Mouse (Mus musculus) limb, embryonic 14.5 days (tissue): Measurements from ENCODE around the gene Daw1. TPM values are rescaled to one million over a fixed set of nuclear protein-coding genes. Genes with fewer than 3 reads are reported as not detected.

Experiments used
- ATAC-seq: fragments of 200-750 bp; cut with Nextera tagmentation; 2 replicates; pipeline ENCODE4 v1.8.0; 2017; ENCODE audit warnings: low read depth, moderate number of reproducible peaks, moderate TSS enrichment; ENCODE audit not compliant: low FRiP score
- DNase-seq: peaks from one replicate; pipeline ENCODE4 v3.0.0-alpha.2; 2015; ENCODE audit warnings: low spot score
- H3K27ac ChIP-seq: fragments of 300-500 bp; sonication (generic); replicated peaks from 2 replicates; pipeline ENCODE4 v1.5.1; 2014; ENCODE audit warnings: low read depth, mild to moderate bottlenecking, low read length, moderate library complexity, mixed read lengths
- H3K27me3 ChIP-seq: fragments of 300-500 bp; sonication (generic); 2 replicates; pipeline ENCODE4 v1.6.1; 2014; ENCODE audit warnings: low read length, mixed read lengths; ENCODE audit not compliant: control insufficient read depth, insufficient read depth
- H3K36me3 ChIP-seq: fragments of 300-500 bp; sonication (generic); 2 replicates; pipeline ENCODE4 v1.6.1; 2014; ENCODE audit warnings: mild to moderate bottlenecking, low read length, moderate library complexity, mixed read lengths; ENCODE audit not compliant: control insufficient read depth, insufficient read depth
- H3K4me1 ChIP-seq: fragments of 300-500 bp; sonication (generic); 2 replicates; pipeline ENCODE4 v1.6.1; 2014; ENCODE audit warnings: antibody characterized with exemption, low read length, mixed read lengths; ENCODE audit not compliant: control insufficient read depth, insufficient read depth
- H3K4me2 ChIP-seq: fragments of 300-500 bp; sonication (generic); replicated peaks from 2 replicates; pipeline ENCODE4 v1.6.1; 2014; ENCODE audit warnings: low read depth, mild to moderate bottlenecking, low read length, moderate library complexity; ENCODE audit not compliant: severe bottlenecking
- H3K4me3 ChIP-seq: fragments of 300-500 bp; sonication (generic); replicated peaks from 2 replicates; pipeline ENCODE4 v1.5.1; 2014; ENCODE audit warnings: low read length
- H3K9ac ChIP-seq: fragments of 300-500 bp; sonication (generic); 2 replicates; pipeline ENCODE4 v1.6.1; 2014; ENCODE audit warnings: mild to moderate bottlenecking, low read depth, low read length, moderate library complexity; ENCODE audit not compliant: severe bottlenecking
- H3K9me3 ChIP-seq: fragments of 300-500 bp; sonication (generic); 2 replicates; pipeline ENCODE4 v1.6.1; 2016; ENCODE audit warnings: low read length; ENCODE audit not compliant: control insufficient read depth
- POLR2A ChIP-seq: fragments of 200-500 bp; IDR thresholded peaks from 2 replicates; pipeline ENCODE4 v1.8.0; 2012; ENCODE audit warnings: inconsistent platforms, mild to moderate bottlenecking, moderate library complexity, borderline replicate concordance; ENCODE audit not compliant: insufficient read depth, insufficient read length; ENCODE audit errors: extremely low read depth
- WGBS: fragments of 180-500 bp; shearing (Covaris S2); extraction: QIAGEN DNeasy Blood & Tissue Kit; methylation state at CpG from one replicate; pipeline ENCODE4 v1.1.7; 2014; 5-methylcytosine and 5-hydroxymethylcytosine counted together
- polyA plus RNA-seq, 2 experiments: library from polyadenylated mRNA; depleted of rRNA in 1 of 2; stranded (reverse) in 1 of 2; unstranded in 1 of 2; fragments of >200 nt; fragmentation: Nextera tagmentation in 1 of 2; extraction: Ambion mirVana in 1 of 2; gene quantifications; 2 replicates each; pipeline versions ENCODE4 v1.2.1 to v1.2.3; 2012 to 2014

The Daw1 gene
- polyA plus RNA-seq, 2 experiments = 0.18 to 0.45 TPM

DNA sequence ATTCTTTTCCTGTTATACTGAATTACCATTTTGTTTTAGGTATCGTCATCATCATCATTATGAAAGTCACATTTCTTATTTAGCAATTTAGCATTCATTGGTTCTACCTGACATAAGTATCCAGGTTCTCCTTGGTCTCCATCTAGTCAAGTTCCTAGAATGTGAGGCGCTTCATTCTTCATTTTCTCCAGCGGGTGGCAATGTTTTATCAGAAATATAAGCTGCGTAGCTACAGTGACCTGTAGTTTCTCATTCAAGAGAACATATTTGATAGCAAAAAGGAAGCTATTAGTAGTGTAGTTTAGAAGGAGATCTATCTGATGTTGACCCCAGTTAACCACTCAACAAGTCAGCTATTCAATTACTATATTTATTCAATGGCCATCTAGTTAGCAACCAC lies 21.9 kb downstream of the Daw1 start:
- ATAC-seq = no peak
- no peak for TF ChIP-seq POLR2A

DNA sequence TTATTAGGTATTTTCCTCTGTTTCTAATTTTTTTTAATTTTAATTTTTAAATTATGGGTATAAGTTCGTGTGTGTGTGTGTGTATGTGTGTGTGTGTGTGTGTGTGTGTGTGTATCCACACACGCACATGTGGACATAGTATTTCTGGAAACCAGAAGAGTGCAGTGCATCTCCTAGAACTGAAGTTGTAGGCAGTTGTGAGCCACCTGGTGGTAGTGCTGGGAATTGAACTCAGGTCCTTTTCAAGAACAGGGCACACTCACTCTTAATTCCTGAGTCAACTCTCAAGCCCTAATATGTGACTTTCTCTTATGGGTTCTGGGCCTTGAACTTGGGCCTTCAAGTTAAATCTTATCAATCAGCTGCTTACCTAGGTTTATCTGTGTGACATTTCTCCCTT lies 27.6 kb downstream of the Daw1 start:
- Histone ChIP-seq H3K4me3 (no peak overlapping the region), H3K36me3 (no peaks in the 10 kb centered on the region), H3K27ac (no peak overlapping the region), H3K4me2 (no peak overlapping the region), H3K9ac (no peak overlapping the region), H3K4me1 (no peaks in the 10 kb centered on the region), H3K9me3 (no peaks in the 10 kb centered on the region), H3K27me3 (no peaks in the 10 kb centered on the region)
- WGBS = 63% methylated on average over 2 of the region's 2 CpGs
- DNase-seq = peak; percentile 37
- ATAC-seq = no peak
- no peak for TF ChIP-seq POLR2A

More for the DNA sequence above, 21.9 kb downstream of the Daw1 start:
- Histone ChIP-seq H3K9me3 (no peaks in the 10 kb centered on the region), H3K9ac (no peak overlapping the region), H3K4me1 (no peaks in the 10 kb centered on the region), H3K36me3 (no peaks in the 10 kb centered on the region), H3K4me2 (no peak overlapping the region), H3K27me3 (no peaks in the 10 kb centered on the region), H3K27ac (no peak overlapping the region), H3K4me3 (no peak overlapping the region)
- DNase-seq = peak; percentile 42
- 68% methylated on average over 4 of the region's 4 CpGs for WGBS

DNA sequence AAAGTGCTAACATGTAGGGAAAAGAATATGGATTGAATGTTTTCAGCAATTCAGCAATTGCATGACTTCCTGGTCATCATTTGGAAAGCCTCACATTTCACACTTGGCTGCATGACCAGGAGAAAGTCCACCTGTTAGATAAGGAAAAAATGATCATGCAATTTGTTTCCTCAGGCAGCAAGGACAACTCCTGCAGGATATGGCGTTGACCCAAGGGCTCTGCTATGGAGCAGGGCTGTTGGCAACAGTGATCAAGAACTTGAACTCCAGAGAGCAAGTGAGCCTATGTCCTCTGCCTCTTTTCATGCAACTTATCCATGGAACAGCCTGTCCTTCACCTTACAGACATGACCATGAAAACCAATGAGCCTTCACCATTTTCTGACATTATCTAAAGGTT lies 50.4 kb downstream of the Daw1 start:
- TF ChIP-seq POLR2A = no peak
- Histone ChIP-seq H3K9me3 (no peaks in the 10 kb centered on the region), H3K4me3 (no peak overlapping the region), H3K9ac (no peak overlapping the region), H3K4me1 (no peaks in the 10 kb centered on the region), H3K27ac (no peak overlapping the region), H3K4me2 (no peak overlapping the region), H3K27me3 (no peaks in the 10 kb centered on the region), H3K36me3 (no peaks in the 10 kb centered on the region)
- 82% methylated on average over 1 of the region's 1 CpGs for WGBS
- no peak for ATAC-seq
- no peak for DNase-seq

- 47% methylated on average over 1 of the region's 1 CpGs for WGBS
- Histone ChIP-seq H3K9me3 (no peaks in the 10 kb centered on the region), H3K9ac (no peak overlapping the region), H3K4me1 (no peaks in the 10 kb centered on the region), H3K27me3 (no peaks in the 10 kb centered on the region), H3K36me3 (no peaks in the 10 kb centered on the region), H3K4me3 (no peak overlapping the region), H3K4me2 (no peak overlapping the region), H3K27ac (no peak overlapping the region)
- TF ChIP-seq POLR2A = no peak
- DNase-seq (no peak), ATAC-seq (no peak)
Measured at GRCm38 (mm10) chr1:83218260-83218659, 58.7 kb downstream of the Daw1 start.

- Histone ChIP-seq H3K4me1 (no peaks in the 10 kb centered on the region), H3K27ac (no peak overlapping the region), H3K9me3 (no peaks in the 10 kb centered on the region), H3K27me3 (no peaks in the 10 kb centered on the region), H3K9ac (no peak overlapping the region), H3K4me3 (no peak overlapping the region), H3K4me2 (no peak overlapping the region), H3K36me3 (no peaks in the 10 kb centered on the region)
- ATAC-seq (no peak), DNase-seq (no peak)
- 70% methylated on average over 1 of the region's 1 CpGs for WGBS
- no peak for TF ChIP-seq POLR2A
Measured at GRCm38 (mm10) chr1:83223072-83223471, 63.5 kb downstream of the Daw1 start.

DNA sequence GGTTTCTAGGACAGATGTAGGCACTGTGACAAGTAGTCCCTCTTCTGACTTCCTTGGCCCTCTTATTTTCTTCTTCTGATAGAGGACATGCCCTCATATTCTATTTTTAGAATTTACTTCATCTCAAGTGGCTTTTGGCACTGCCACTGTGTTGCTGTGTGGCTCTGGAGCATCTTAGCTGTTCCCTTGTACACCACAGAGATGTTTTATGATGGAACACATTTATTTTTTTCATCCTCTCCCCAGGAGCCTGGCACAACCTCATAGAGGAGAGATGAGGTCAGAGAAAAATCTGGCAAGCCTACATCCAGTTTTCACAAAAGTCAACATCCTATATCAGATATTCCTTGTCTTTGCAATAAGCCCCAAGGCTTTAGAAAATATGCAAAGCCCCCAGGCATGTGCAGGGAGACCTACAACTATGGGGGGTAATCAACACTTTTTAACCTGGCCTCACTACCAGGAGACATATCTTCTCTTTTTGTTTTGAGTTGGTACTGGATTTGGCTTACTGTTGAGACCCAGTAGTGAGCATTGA lies 64.9 kb downstream of the Daw1 start:
- no peaks in the 10 kb centered on the region for H3K4me1 ChIP-seq
- no peak overlapping the region for H3K4me3 ChIP-seq
- DNase-seq (no peak), ATAC-seq (no peak)
- no peak overlapping the region for H3K27ac ChIP-seq
- H3K4me2 ChIP-seq = no peak overlapping the region
- H3K36me3 ChIP-seq = no peaks in the 10 kb centered on the region
- H3K9ac ChIP-seq = no peak overlapping the region
- no peaks in the 10 kb centered on the region for H3K9me3 ChIP-seq
- no peak for TF ChIP-seq POLR2A
- no peaks in the 10 kb centered on the region for H3K27me3 ChIP-seq
